Mouse (Mus musculus) C2C12 (cell line): ENCODE results near the gene Cacna1b.

Source experiments
- CEBPB ChIP-seq: IDR thresholded peaks from one replicate; pipeline ENCODE4 v1.6.1; 2011; ENCODE audit warnings: low read depth, mild to moderate bottlenecking, control low read depth, moderate library complexity
- CTCF ChIP-seq: IDR thresholded peaks from one replicate; pipeline ENCODE4 v1.5.1; 2011; ENCODE audit not compliant: control insufficient read depth, insufficient read depth, insufficient read length
- FOSL1 ChIP-seq: IDR thresholded peaks from one replicate; pipeline ENCODE4 v1.8.0; 2011; ENCODE audit warnings: mild to moderate bottlenecking, low read length; ENCODE audit not compliant: poor library complexity, insufficient read depth, severe bottlenecking
- MAX ChIP-seq: IDR thresholded peaks from one replicate; pipeline ENCODE4 v1.6.1; 2011; ENCODE audit warnings: mild to moderate bottlenecking, control low read depth
- MYOG ChIP-seq: IDR thresholded peaks from one replicate; pipeline ENCODE4 v1.6.1; 2011; ENCODE audit not compliant: control insufficient read depth, insufficient read length; ENCODE audit errors: extremely low read depth
- USF1 ChIP-seq: IDR thresholded peaks from one replicate; pipeline ENCODE4 v1.6.1; 2011; ENCODE audit warnings: low read depth, mild to moderate bottlenecking, control low read depth, moderate library complexity

DNA sequence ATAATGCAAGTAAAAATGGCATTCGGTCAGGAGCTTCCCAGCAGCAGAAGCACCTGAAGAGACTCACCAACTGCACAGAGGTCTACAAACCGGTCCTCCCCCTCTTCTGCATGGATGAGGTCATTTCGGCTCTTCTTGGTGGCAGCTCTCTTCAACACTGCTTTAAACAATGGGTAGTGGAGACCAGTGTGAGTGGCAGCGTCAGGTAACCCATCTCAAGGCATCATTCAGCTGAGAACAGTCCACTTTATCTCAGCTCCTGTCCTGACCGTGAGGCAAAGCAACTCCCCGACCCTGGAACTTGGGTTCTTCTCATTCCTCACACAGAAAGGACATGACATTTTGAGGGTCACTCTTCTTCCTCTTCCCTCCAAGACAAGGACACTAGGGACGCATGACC is 45.0 kb downstream of the Cacna1b start:
- TF ChIP-seq USF1 (no peak), CTCF (no peak), MAX (no peak), FOSL1 (no peak), MYOG (no peak), CEBPB (no peak)
